Mouse (Mus musculus): ENCODE data around the gene Gm20458. TPM values are rescaled to one million over a fixed set of nuclear protein-coding genes. Genes with fewer than 3 reads are reported as not detected.

Gm20458 gene
- total RNA-seq, 4 experiments from 2014 or later: 3.6 to 6.7 (median 5.5) TPM

DNA sequence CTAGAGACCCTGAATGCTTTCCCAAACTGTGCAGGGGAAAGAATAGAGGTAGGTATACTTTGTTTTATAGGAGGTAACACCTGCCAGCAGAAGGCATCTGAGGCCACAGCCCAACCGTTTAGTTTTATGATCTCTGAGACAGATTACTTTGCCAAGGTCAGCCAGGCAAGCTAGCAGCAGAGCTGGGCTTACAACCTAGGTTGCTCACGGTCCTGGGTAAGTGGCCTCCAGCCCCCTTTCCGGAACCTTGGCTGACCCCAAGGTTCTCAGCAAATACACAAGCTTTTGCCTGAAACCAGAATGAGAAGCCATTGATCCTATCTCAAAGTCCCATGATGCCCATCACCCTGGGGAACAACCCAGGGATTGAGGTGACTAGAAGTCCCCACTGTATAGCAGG is 26.1 kb upstream of the Gm20458 start:
- DNase-seq (ENCODE audit: low spot score): no peak

- DNase-seq (ENCODE audit: low spot score): no peak
Observed at GRCm38 (mm10) chr2:164435216-164436090, 25.3 kb upstream of the Gm20458 start.

- no peak for DNase-seq (ENCODE audit: low spot score)
Observed at GRCm38 (mm10) chr2:164436215-164436913, 24.4 kb upstream of the Gm20458 start.

- DNase-seq (ENCODE audit: low spot score): no peak
Observed at GRCm38 (mm10) chr2:164436961-164437360, 23.8 kb upstream of the Gm20458 start.

GRCm38 (mm10) chr2:164437710-164438109 is 23.1 kb upstream of the Gm20458 start:
- DNase-seq (ENCODE audit: low spot score): no peak

GRCm38 (mm10) chr2:164438257-164438656 is 22.5 kb upstream of the Gm20458 start:
- no peak for DNase-seq (ENCODE audit: low spot score)

GRCm38 (mm10) chr2:164439001-164439421 is 21.8 kb upstream of the Gm20458 start:
- no peak for DNase-seq (ENCODE audit: low spot score)

DNA sequence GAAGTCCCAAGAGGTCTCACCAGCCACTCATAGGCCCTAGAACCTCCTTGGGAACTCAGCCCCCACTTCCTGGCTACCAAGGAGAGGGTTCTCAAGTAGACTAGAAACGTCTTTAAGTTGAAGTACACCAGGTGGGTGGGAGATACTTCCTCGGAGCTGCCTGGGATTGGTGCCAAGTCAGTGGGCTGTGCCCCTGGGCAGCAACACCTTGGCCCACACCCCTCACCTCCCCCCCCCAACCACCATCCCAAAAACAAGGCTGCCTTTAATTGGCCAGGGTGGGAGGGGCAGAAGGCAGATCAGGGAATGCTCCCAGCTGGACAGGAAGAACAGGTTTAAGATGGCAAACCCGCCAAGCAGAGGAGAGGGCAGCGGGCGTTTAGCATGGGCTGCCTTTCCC is 20.5 kb upstream of the Gm20458 start:
- DNase-seq (ENCODE audit: low spot score): no peak

DNA sequence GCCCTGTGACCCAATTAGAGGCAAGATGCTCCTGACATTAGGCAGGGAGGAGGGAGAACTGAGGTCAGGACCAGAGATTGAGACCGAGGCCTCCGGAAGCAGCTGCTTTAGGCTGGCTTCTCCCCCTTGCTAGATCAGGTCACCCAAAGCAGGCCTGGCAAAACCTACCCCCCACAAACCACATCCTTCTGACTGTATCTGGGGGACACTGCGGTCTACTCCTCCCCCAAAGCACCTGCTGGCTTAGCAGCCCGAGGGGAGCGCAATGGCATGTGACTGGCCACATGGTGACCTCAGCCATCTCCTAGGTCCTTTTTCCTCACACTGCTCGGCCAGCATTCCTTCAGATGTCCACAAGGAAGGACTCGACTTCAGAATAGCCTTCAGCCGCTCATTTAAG is 19.6 kb upstream of the Gm20458 start:
- DNase-seq (ENCODE audit: low spot score): no peak

DNA sequence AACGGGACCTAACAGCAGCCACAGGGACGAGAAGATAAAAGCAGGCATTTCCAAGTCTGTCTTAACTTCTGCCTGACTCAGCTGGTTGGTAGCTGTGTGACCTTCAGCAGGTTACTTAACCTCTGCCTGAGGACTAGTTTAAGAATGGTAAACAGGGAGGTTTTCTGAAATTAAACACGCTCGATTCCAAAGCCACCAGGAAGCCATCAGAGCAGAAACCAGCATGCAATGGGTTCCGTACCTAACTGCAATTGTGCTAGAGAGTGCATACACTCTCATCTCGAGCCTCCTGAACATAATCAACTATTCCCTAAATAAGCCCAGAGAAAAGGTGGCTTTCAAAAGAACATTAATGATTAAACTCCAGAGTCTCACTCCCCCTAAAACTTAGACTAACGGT is 19.0 kb upstream of the Gm20458 start:
- DNase-seq (ENCODE audit: low spot score): no peak

DNA sequence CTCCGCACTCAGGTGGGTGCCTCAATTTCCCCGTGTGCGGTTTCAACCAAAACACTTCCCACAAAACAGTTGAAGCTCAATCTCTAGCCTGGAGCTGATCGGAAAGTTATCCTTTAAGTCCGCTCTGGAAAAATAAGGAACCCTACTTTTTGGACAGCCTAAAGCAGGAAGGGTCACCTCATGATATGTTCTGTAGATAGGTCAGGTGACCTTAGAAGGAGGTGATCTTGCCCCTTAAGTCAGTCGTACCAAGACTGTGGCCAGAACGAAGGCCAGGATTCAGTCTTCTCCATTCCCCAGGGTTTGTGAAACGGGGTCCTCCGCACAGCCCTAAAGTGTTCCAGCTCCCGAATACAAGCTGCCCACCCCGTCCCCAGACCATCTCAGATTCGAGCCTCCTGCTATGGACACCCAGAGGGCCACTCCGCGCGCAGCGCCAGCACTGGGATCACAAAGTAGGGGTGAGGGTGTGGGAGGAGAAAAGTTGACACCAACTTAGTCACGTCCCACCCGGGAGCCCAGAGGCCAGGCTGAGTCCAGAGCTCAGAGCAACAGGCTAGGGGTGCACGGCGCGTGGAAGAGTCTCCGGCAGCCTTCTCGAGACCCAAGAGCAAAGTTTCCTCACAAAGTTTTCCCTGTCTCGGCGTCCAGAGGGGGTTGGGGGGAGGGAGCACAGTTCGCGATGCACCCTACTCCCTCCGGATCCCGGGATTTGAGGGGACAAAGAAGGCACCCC is 18.3 kb upstream of the Gm20458 start:
- peak; percentile 55 for DNase-seq (ENCODE audit: low spot score)

- peak; percentile 82 for DNase-seq (ENCODE audit: low spot score)
Observed at GRCm38 (mm10) chr2:164443051-164443437, 17.7 kb upstream of the Gm20458 start.

DNA sequence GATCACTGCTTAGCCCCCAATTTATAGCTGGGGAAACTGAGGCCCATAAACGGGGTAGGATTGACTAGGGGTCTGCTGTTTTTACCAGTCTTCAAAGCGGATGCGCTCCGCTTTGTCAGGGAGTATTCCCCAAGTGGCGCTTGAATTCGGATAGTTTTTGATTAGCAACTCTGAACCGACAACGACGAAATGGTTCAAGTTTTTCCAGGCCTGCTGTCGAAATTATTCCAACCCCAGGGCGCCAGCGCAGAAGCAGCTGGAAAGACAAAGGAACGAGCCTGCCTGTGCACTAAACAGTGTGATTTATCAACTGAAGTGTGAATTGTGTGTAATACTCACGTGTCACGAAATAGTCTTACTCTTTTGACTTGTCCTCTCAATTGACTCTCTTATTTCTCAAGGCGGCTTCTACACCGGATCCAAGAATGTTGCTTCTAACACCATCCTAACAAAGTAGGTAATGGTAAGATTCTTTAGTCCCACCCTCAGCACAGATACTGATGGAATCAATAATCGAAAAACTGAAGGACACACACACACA is 17.2 kb upstream of the Gm20458 start, which contains the start of gene Sdc4:
Sdc4 (minus strand) TSS at position 428 of the 541 bp plus-strand sequence.
- no peak for DNase-seq (ENCODE audit: low spot score)

- DNase-seq (ENCODE audit: low spot score): no peak
Observed at GRCm38 (mm10) chr2:164444701-164445100, 16.1 kb upstream of the Gm20458 start.

DNA sequence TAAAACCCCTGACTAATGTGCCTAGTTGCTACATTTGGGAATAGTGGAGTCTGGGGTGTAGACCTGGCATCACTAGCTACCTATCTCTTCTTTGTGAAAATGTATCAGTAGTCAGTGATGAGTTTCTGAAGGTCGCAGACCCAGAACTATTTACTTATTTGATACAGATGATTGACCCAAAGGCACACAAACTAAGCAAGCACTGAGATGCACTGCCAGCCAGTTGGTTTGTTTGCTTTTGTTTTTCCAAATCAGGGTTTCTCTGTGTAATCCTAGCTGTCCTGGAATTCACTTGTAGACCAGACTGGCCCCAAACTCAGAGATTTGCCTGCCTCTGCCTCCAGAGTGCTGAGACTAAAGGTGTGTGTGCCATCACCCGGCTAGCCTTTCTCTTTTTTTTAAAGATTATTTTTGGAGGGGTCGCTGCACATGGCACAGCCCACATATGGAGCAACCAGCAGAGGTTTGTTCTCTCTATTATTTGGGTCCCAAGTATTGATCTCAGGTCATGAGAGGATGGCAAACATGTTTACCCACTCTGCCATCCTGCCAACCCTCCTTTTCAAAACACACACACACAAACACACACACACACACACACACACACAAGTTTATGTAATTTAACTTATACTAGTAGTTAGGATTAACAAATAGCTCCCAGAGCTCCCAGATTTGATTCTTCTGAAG is 15.2 kb upstream of the Gm20458 start:
- DNase-seq (ENCODE audit: low spot score): no peak

GRCm38 (mm10) chr2:164446086-164446469 is 14.7 kb upstream of the Gm20458 start:
- DNase-seq (ENCODE audit: low spot score): no peak

DNA sequence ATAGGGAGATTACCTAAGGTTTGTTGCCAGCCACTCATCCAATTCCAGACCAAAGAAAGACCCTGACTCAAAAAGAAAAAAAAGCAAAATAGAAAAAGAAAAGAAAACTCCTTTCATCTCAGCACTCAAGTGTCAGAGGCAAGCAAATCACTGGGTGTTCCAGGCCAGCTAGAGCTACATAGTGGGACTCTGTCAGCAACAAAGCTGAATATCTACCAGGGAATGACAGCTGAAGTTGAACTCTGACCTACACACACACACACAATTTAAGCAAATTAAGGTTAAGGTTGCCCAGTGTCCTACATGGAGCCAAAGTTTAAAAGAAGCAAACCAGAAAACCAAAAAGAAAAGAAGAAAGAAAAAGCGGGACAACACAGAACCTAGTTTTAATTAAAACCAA is 12.6 kb upstream of the Gm20458 start:
- no peak for DNase-seq (ENCODE audit: low spot score)

DNA sequence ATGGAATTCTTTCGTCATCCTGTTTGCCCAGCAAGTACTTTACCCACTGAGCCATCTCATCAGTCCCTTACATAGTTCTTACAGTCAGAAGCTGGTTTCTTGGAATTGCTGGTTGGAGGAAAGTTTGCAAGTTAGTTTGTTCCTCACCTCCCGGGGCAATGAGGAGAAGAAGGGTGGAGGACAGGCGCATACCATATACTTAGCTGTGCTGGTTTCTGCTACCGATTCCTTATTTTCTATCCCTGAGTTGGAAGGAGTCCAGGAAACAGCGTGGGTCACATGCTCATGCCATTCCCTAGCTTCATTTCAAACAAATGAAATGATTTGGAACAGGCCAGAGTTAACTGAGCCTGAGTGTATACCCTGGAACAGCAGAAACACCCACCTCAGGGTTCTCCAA is 11.8 kb upstream of the Gm20458 start:
- DNase-seq (ENCODE audit: low spot score): no peak

DNA sequence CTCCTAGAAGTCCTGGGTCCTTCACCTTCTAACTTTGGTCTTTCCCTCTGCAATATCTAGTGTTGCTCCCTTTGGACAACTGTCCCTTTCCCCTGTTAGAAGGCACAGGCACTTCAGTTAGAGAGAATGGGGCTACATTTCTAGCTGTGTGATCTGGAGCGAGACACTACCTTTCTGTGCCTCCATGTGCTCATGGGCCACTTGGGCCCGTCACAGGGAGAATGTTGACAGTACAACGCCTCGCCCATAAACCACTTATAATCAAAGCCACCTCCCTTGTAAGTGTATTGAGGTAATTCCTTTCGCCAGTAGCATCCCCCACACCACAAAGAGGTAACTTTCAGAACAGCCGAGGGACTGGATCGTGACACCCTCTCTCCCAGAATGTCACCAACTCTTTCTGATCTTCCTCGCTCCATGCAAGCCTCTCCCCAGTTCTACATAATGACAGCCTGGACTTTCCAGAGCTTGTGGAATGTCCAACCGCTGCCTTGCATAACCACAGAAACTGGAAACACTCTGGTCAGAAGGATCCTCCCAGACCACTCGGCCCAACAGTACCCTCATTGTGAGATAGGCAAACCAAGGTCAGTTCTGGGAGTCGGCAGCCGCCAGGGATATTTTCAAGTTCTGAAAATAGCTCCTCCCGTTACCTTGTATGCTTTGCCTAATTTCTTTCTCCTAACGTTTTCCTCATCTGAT is 11.3 kb upstream of the Gm20458 start:
- DNase-seq (ENCODE audit: low spot score): no peak

GRCm38 (mm10) chr2:164452000-164452676 is 8.6 kb upstream of the Gm20458 start:
- DNase-seq (ENCODE audit: low spot score): peak; percentile 55
